Mouse (Mus musculus): ENCODE data around the gene Ltb. TPM values are rescaled to one million over a fixed set of nuclear protein-coding genes. Genes with fewer than 3 reads are reported as not detected.

The Ltb gene
- polyA plus RNA-seq, 1 experiment from 2014 or later: 0.39 TPM

- Histone ChIP-seq H3K27ac (no peak overlapping the region), H3K4me2 (replicated peaks) (no peak overlapping the region), H3K4me1 (peaks cover 16% of the 10 kb centered on the region), H3K4me3 (no peak overlapping the region), H3K9me3 (no peaks in the 10 kb centered on the region), H3K36me3 (no peaks in the 10 kb centered on the region), H3K9ac (no peak overlapping the region), H3K27me3 (replicated peaks) (no peaks in the 10 kb centered on the region)
- ATAC-seq (ENCODE audit: low FRiP score, low read depth): no peak
- WGBS: 88% methylated on average over 7 of the region's 7 CpGs
Measured at GRCm38 (mm10) chr17:35167794-35168193, 26.4 kb upstream of the Ltb start.

GRCm38 (mm10) chr17:35168541-35169207 lies 25.6 kb upstream of the Ltb start:
- Histone ChIP-seq H3K36me3 (no peaks in the 10 kb centered on the region), H3K4me1 (peaks cover 9% of the 10 kb centered on the region), H3K9ac (no peak overlapping the region), H3K27ac (no peak overlapping the region), H3K4me3 (no peak overlapping the region), H3K27me3 (replicated peaks) (no peaks in the 10 kb centered on the region), H3K9me3 (no peaks in the 10 kb centered on the region), H3K4me2 (replicated peaks) (no peak overlapping the region)
- 25% methylated on average over 4 of the region's 4 CpGs for WGBS
- ATAC-seq (ENCODE audit: low FRiP score, low read depth): no peak

GRCm38 (mm10) chr17:35172445-35173234 lies 21.6 kb upstream of the Ltb start:
- 75% methylated on average over 11 of the region's 11 CpGs for WGBS
- Histone ChIP-seq H3K9ac (no peak overlapping the region), H3K27me3 (replicated peaks) (no peaks in the 10 kb centered on the region), H3K4me2 (replicated peaks) (no peak overlapping the region), H3K36me3 (no peaks in the 10 kb centered on the region), H3K27ac (no peak overlapping the region), H3K4me3 (no peak overlapping the region), H3K9me3 (no peaks in the 10 kb centered on the region), H3K4me1 (no peaks in the 10 kb centered on the region)
- ATAC-seq (ENCODE audit: low FRiP score, low read depth): no peak

GRCm38 (mm10) chr17:35173329-35173728 lies 20.9 kb upstream of the Ltb start:
- Histone ChIP-seq H3K9me3 (no peaks in the 10 kb centered on the region), H3K36me3 (no peaks in the 10 kb centered on the region), H3K27ac (no peak overlapping the region), H3K4me3 (no peak overlapping the region), H3K4me1 (no peaks in the 10 kb centered on the region), H3K9ac (no peak overlapping the region), H3K4me2 (replicated peaks) (no peak overlapping the region), H3K27me3 (replicated peaks) (no peaks in the 10 kb centered on the region)
- 73% methylated on average over 3 of the region's 3 CpGs for WGBS
- no peak for ATAC-seq (ENCODE audit: low FRiP score, low read depth)

- no peaks in the 10 kb centered on the region for H3K27me3 ChIP-seq (replicated peaks)
- no peak for ATAC-seq (ENCODE audit: low FRiP score, low read depth)
- no peak overlapping the region for H3K9ac ChIP-seq
- H3K4me2 ChIP-seq (replicated peaks): no peak overlapping the region
- no peak overlapping the region for H3K27ac ChIP-seq
- no peak overlapping the region for H3K4me3 ChIP-seq
- WGBS: 77% methylated on average over 8 of the region's 8 CpGs
- no peaks in the 10 kb centered on the region for H3K36me3 ChIP-seq
- H3K4me1 ChIP-seq: no peaks in the 10 kb centered on the region
- no peaks in the 10 kb centered on the region for H3K9me3 ChIP-seq
Measured at GRCm38 (mm10) chr17:35174201-35174977, 19.9 kb upstream of the Ltb start.

GRCm38 (mm10) chr17:35175382-35175781 lies 18.9 kb upstream of the Ltb start:
- Histone ChIP-seq H3K4me1 (no peaks in the 10 kb centered on the region), H3K9me3 (no peaks in the 10 kb centered on the region), H3K4me2 (replicated peaks) (no peak overlapping the region), H3K4me3 (no peak overlapping the region), H3K27me3 (replicated peaks) (no peaks in the 10 kb centered on the region), H3K36me3 (no peaks in the 10 kb centered on the region), H3K27ac (no peak overlapping the region), H3K9ac (no peak overlapping the region)
- no peak for ATAC-seq (ENCODE audit: low FRiP score, low read depth)
- 77% methylated on average over 6 of the region's 6 CpGs for WGBS

GRCm38 (mm10) chr17:35175968-35176367 lies 18.3 kb upstream of the Ltb start, which contains the start of gene Aif1:
Gene Aif1, minus strand, starts transcription at chr17:35176068.
- Histone ChIP-seq H3K4me1 (no peaks in the 10 kb centered on the region), H3K4me2 (replicated peaks) (no peak within 1 kb of the TSS), H3K9me3 (no peaks in the 10 kb centered on the region), H3K27ac (no peak within 1 kb of the TSS), H3K36me3 (no peaks in the 10 kb centered on the region), H3K9ac (no peak within 1 kb of the TSS), H3K27me3 (replicated peaks) (no peaks in the 10 kb centered on the region), H3K4me3 (no peak within 1 kb of the TSS)
- ATAC-seq (ENCODE audit: low FRiP score, low read depth): no peak
- 63% methylated on average over 2 of the region's 2 CpGs for WGBS

- Histone ChIP-seq H3K4me1 (no peaks in the 10 kb centered on the region), H3K36me3 (no peaks in the 10 kb centered on the region), H3K27me3 (replicated peaks) (no peaks in the 10 kb centered on the region), H3K27ac (no peak overlapping the region), H3K4me2 (replicated peaks) (no peak overlapping the region), H3K9ac (no peak overlapping the region), H3K9me3 (no peaks in the 10 kb centered on the region), H3K4me3 (no peak overlapping the region)
- peak; percentile 63; the same call in 1 of the 2 replicates for ATAC-seq (ENCODE audit: low FRiP score, low read depth)
- 16% methylated on average over 5 of the region's 5 CpGs for WGBS
Measured at GRCm38 (mm10) chr17:35178528-35178927, 15.7 kb upstream of the Ltb start.

GRCm38 (mm10) chr17:35180093-35180492 lies 14.1 kb upstream of the Ltb start:
- no peaks in the 10 kb centered on the region for H3K4me1 ChIP-seq
- no peak for ATAC-seq (ENCODE audit: low FRiP score, low read depth)
- no peak overlapping the region for H3K4me3 ChIP-seq
- no peak overlapping the region for H3K4me2 ChIP-seq (replicated peaks)
- H3K36me3 ChIP-seq: no peaks in the 10 kb centered on the region
- no peak overlapping the region for H3K9ac ChIP-seq
- 86% methylated on average over 5 of the region's 5 CpGs for WGBS
- H3K9me3 ChIP-seq: no peaks in the 10 kb centered on the region
- H3K27me3 ChIP-seq (replicated peaks): no peaks in the 10 kb centered on the region
- H3K27ac ChIP-seq: no peak overlapping the region

GRCm38 (mm10) chr17:35185639-35186611 lies 8.3 kb upstream of the Ltb start:
- H3K9ac ChIP-seq: 0 out of 2 replicates have a peak overlapping the region, but pooled peaks have one; percentile 33
- 4% methylated on average over 18 of the region's 18 CpGs for WGBS

GRCm38 (mm10) chr17:35186681-35187080 lies 7.6 kb upstream of the Ltb start:
- ATAC-seq (ENCODE audit: low FRiP score, low read depth): no peak
- Histone ChIP-seq H3K9me3 (no peaks in the 10 kb centered on the region), H3K36me3 (no peaks in the 10 kb centered on the region), H3K9ac (no peak overlapping the region), H3K27me3 (replicated peaks) (no peaks in the 10 kb centered on the region), H3K27ac (no peak overlapping the region), H3K4me1 (peaks cover 5% of the 10 kb centered on the region; the same call in 1 of the 2 replicates), H3K4me3 (no peak overlapping the region), H3K4me2 (replicated peaks) (peak overlapping the region; percentile 61)
- under 1% methylated on average over 4 of the region's 4 CpGs for WGBS

More at GRCm38 (mm10) chr17:35185639-35186611, 8.3 kb upstream of the Ltb start:
- Histone ChIP-seq H3K4me2 (replicated peaks) (peak overlapping the region; percentile 61), H3K9me3 (no peaks in the 10 kb centered on the region), H3K27ac (no peak overlapping the region), H3K36me3 (no peaks in the 10 kb centered on the region), H3K4me1 (peaks cover 5% of the 10 kb centered on the region; the same call in 1 of the 2 replicates), H3K4me3 (peak overlapping the region; percentile 31), H3K27me3 (replicated peaks) (no peaks in the 10 kb centered on the region)
- ATAC-seq (ENCODE audit: low FRiP score, low read depth): no peak

Data from neural tube, embryonic 12.5 days (tissue).